8 mouse cellular contexts compared by ENCODE assay signal in the genomic region with DNA sequence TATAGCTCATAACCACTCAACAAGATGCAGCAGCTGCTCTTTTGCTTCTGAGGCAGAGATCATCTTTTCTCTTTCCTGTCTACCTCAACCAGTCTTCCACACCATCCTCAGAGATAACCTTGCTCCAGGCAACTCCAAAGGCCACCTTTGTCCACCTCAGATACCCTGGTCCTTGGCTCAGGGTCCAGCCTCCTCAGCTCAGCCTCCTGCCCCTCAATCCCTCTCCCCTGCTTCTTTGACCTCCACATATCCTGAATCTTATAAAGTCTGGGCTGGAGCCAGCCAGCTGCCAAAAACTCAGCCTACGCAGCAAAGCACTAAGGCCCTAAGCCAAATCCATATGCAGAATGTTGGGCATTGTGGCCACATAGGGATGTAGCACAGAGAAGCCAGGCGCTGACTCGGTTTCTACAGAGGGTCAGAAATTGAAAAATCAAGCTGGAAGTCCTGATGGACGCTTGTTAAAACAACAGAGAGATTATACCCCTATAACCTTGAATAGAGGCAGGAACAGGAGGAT. TPM values are rescaled to one million over a fixed set of nuclear protein-coding genes. Genes with fewer than 3 reads are reported as not detected.
A peak's percentile ranks its signal among the peaks of the same experiment; 100 is the strongest.
DNase-seq lines count a peak whose midpoint lies in the region; ATAC-seq and TF ChIP-seq lines count a peak whose summit lies in the region.
"Had no signal": no experiment of that assay in that cellular context is flagged by ENCODE, and none has a peak within 500 bp of the region (broad histone marks: within the 10 kb centered on the region; RNA-seq: fewer than 3 reads in every experiment).

No protein-coding gene starts in this region.

- H3K36me3 ChIP-seq in lung, embryonic 15.5 days = no peaks in the 10 kb centered on the region
- peaks cover 7% of the 10 kb centered on the region; the same call in 1 of the 2 replicates for H3K36me3 ChIP-seq in forebrain, embryonic 14.5 days (ENCODE audit: control insufficient read depth, insufficient read depth, low read length)
- peaks cover 20% of the 10 kb centered on the region for H3K36me3 ChIP-seq in limb, embryonic 13.5 days
- 0 out of 2 replicates have a peak, but pooled peaks cover 4% of the 10 kb centered on the region for H3K36me3 ChIP-seq in neural tube, embryonic 15.5 days

- H3K27me3 ChIP-seq in lung, embryonic 15.5 days = no peaks in the 10 kb centered on the region
- no peaks in the 10 kb centered on the region for H3K27me3 ChIP-seq in forebrain, embryonic 14.5 days (replicated peaks; ENCODE audit: control insufficient read depth, insufficient read depth, low read length)
- H3K27me3 ChIP-seq in limb, embryonic 13.5 days = no peaks in the 10 kb centered on the region
- H3K27me3 ChIP-seq in neural tube, embryonic 15.5 days (replicated peaks) = no peaks in the 10 kb centered on the region

- H3K4me3 ChIP-seq in lung, embryonic 15.5 days = 0 out of 2 replicates have a peak overlapping the region, but pooled peaks have one; percentile 53
- H3K4me3 ChIP-seq in lung, adult 2 months (replicated peaks; ENCODE audit: extremely low read depth, low read depth, low read length) = no peak overlapping the region
- no peak overlapping the region for H3K4me3 ChIP-seq in forebrain, embryonic 14.5 days (ENCODE audit: low read depth, low read length)
- H3K4me3 ChIP-seq in limb, embryonic 13.5 days = no peak overlapping the region
- H3K4me3 ChIP-seq in neural tube, embryonic 15.5 days (replicated peaks) = peak overlapping the region; percentile 41; the same call in 1 of the 2 replicates

- H3K9ac ChIP-seq in lung, embryonic 15.5 days = peak overlapping the region; percentile 24; the same call in 1 of the 2 replicates
- no peak overlapping the region for H3K9ac ChIP-seq in forebrain, embryonic 14.5 days (ENCODE audit: low read length)
- H3K9ac ChIP-seq in limb, embryonic 13.5 days = 0 out of 2 replicates have a peak overlapping the region, but pooled peaks have one; percentile 21
- no peak overlapping the region for H3K9ac ChIP-seq in neural tube, embryonic 15.5 days (replicated peaks)

- no peak for DNase-seq in lung, adult 2 months
- DNase-seq in forebrain, embryonic 14.5 days (ENCODE audit: low spot score) = no peak
- no peak for DNase-seq in T-cell, adult 2 months (ENCODE audit: low spot score)
- no peak for DNase-seq in left cerebral cortex, adult 9 months (ENCODE audit: low spot score in 2 of 2)
- DNase-seq: kidney, postnatal 14 days had no signal

- no peak for TF ChIP-seq CTCF in lung, adult 2 months (IDR thresholded peaks at IDR 0.05; ENCODE audit: insufficient read depth, low read length)

- H3K9me3 ChIP-seq in lung, embryonic 15.5 days = no peaks in the 10 kb centered on the region
- no peaks in the 10 kb centered on the region for H3K9me3 ChIP-seq in forebrain, embryonic 14.5 days (replicated peaks; ENCODE audit: control insufficient read depth, low read length)
- no peaks in the 10 kb centered on the region for H3K9me3 ChIP-seq in limb, embryonic 13.5 days
- no peaks in the 10 kb centered on the region for H3K9me3 ChIP-seq in neural tube, embryonic 15.5 days (replicated peaks)

- ATAC-seq in lung, embryonic 15.5 days (ENCODE audit: borderline replicate concordance, extremely low read depth, low FRiP score, low TSS enrichment) = no peak
- no peak for ATAC-seq in forebrain, embryonic 14.5 days
- ATAC-seq in limb, embryonic 13.5 days (ENCODE audit: low FRiP score, low read depth) = no peak
- no peak for ATAC-seq in neural tube, embryonic 15.5 days (ENCODE audit: low FRiP score)

- peak overlapping the region; percentile 83 for H3K27ac ChIP-seq in lung, embryonic 15.5 days
- peak overlapping the region; percentile 65; the same call in 1 of the 2 replicates for H3K27ac ChIP-seq in forebrain, embryonic 14.5 days (ENCODE audit: low read depth, low read length)
- H3K27ac ChIP-seq in limb, embryonic 13.5 days = peak overlapping the region; percentile 90
- H3K27ac ChIP-seq in neural tube, embryonic 15.5 days (replicated peaks) = peak overlapping the region; percentile 74

- H3K4me2 ChIP-seq in lung, embryonic 15.5 days = peak overlapping the region; percentile 89
- H3K4me2 ChIP-seq in forebrain, embryonic 14.5 days (ENCODE audit: low read length) = no peak overlapping the region; the same call in 1 of the 2 replicates
- H3K4me2 ChIP-seq in limb, embryonic 13.5 days (replicated peaks) = 0 out of 2 replicates have a peak overlapping the region, but pooled peaks have one; percentile 92
- peak overlapping the region; percentile 77 for H3K4me2 ChIP-seq in neural tube, embryonic 15.5 days

- no peak for TF ChIP-seq POLR2A in lung, adult 2 months (IDR thresholded peaks at IDR 0.05; ENCODE audit: borderline replicate concordance, extremely low read depth, low read depth, low read length)

- peaks cover 28% of the 10 kb centered on the region for H3K4me1 ChIP-seq in lung, embryonic 15.5 days
- peaks cover 3% of the 10 kb centered on the region for H3K4me1 ChIP-seq in lung, adult 2 months (ENCODE audit: control insufficient read depth, insufficient read depth, low read length)
- H3K4me1 ChIP-seq in forebrain, embryonic 14.5 days (ENCODE audit: control insufficient read depth, insufficient read depth, low read length) = peaks cover 7% of the 10 kb centered on the region
- peaks cover 27% of the 10 kb centered on the region for H3K4me1 ChIP-seq in limb, embryonic 13.5 days
- H3K4me1 ChIP-seq in neural tube, embryonic 15.5 days = peaks cover 23% of the 10 kb centered on the region

- WGBS in lung, embryonic 15.5 days = 72% methylated on average over 4 of the region's 4 CpGs
- WGBS in lung, adult 2 months = 76% methylated on average over 4 of the region's 4 CpGs
- 88% methylated on average over 4 of the region's 4 CpGs for WGBS in forebrain, embryonic 14.5 days
- 90% methylated on average over 4 of the region's 4 CpGs for WGBS in limb, embryonic 13.5 days
- WGBS in neural tube, embryonic 15.5 days = 90% methylated on average over 4 of the region's 4 CpGs

RNA-seq across cellular contexts. Expression of a gene that starts 5.8 kb away (rescaled TPM):
- polyA plus RNA-seq in lung, embryonic 15.5 days (2015; fragmentation: Nextera tagmentation; extraction: Ambion mirVana) = 71.8 and 71.9 TPM in 2 replicates
- 18.9 and 22.5 TPM in 2 replicates for polyA plus RNA-seq in lung, adult 2 months (2012; rRNA removed)
- 64.2 and 78.8 TPM in 2 replicates for polyA plus RNA-seq in forebrain, embryonic 14.5 days (2014; fragmentation: Nextera tagmentation; extraction: Ambion mirVana)
- 87.2 and 88.0 TPM in 2 replicates for polyA plus RNA-seq in limb, embryonic 13.5 days (2015; fragmentation: Nextera tagmentation; extraction: Ambion mirVana)
- polyA plus RNA-seq in neural tube, embryonic 15.5 days (2015; fragmentation: Nextera tagmentation; extraction: Ambion mirVana) = 54.9 and 60.2 TPM in 2 replicates

RNA-seq across cellular contexts. Expression of a gene that starts 7.1 kb away (rescaled TPM):
- 59.7 and 62.6 TPM in 2 replicates for polyA plus RNA-seq in lung, embryonic 15.5 days (2015; fragmentation: Nextera tagmentation; extraction: Ambion mirVana)
- 87.1 and 92.9 TPM in 2 replicates for polyA plus RNA-seq in lung, adult 2 months (2012; rRNA removed)
- polyA plus RNA-seq in forebrain, embryonic 14.5 days (2014; fragmentation: Nextera tagmentation; extraction: Ambion mirVana) = 23.7 and 23.8 TPM in 2 replicates
- polyA plus RNA-seq in limb, embryonic 13.5 days (2015; fragmentation: Nextera tagmentation; extraction: Ambion mirVana) = 32.7 and 34.0 TPM in 2 replicates
- polyA plus RNA-seq in neural tube, embryonic 15.5 days (2015; fragmentation: Nextera tagmentation; extraction: Ambion mirVana) = 24.1 and 28.1 TPM in 2 replicates

RNA-seq across cellular contexts. Expression of a gene that starts 8.9 kb away (rescaled TPM):
- 1.1 and 1.3 TPM in 2 replicates for polyA plus RNA-seq in lung, embryonic 15.5 days (2015; fragmentation: Nextera tagmentation; extraction: Ambion mirVana)
- polyA plus RNA-seq in lung, adult 2 months (2012; rRNA removed) = 4.4 and 5.6 TPM in 2 replicates
- 0.94 and 0.95 TPM in 2 replicates for polyA plus RNA-seq in forebrain, embryonic 14.5 days (2014; fragmentation: Nextera tagmentation; extraction: Ambion mirVana)
- polyA plus RNA-seq in limb, embryonic 13.5 days (2015; fragmentation: Nextera tagmentation; extraction: Ambion mirVana) = 2.6 TPM in 2 replicates
- polyA plus RNA-seq in neural tube, embryonic 15.5 days (2015; fragmentation: Nextera tagmentation; extraction: Ambion mirVana) = 0.35 and 1.6 TPM in 2 replicates

RNA-seq across cellular contexts. Expression of a gene that starts 28.8 kb away (rescaled TPM):
- 5.8 and 6.9 TPM in 2 replicates for polyA plus RNA-seq in lung, embryonic 15.5 days (2015; fragmentation: Nextera tagmentation; extraction: Ambion mirVana)
- 15.8 TPM in 2 replicates for polyA plus RNA-seq in lung, adult 2 months (2012; rRNA removed)
- polyA plus RNA-seq in forebrain, embryonic 14.5 days (2014; fragmentation: Nextera tagmentation; extraction: Ambion mirVana) = 6.7 and 8.9 TPM in 2 replicates
- polyA plus RNA-seq in limb, embryonic 13.5 days (2015; fragmentation: Nextera tagmentation; extraction: Ambion mirVana) = 11.4 and 12.9 TPM in 2 replicates
- polyA plus RNA-seq in neural tube, embryonic 15.5 days (2015; fragmentation: Nextera tagmentation; extraction: Ambion mirVana) = 9.0 and 9.1 TPM in 2 replicates

RNA-seq across cellular contexts. Expression of a gene that starts 29.0 kb away (rescaled TPM):
- 99.9 and 102 TPM in 2 replicates for polyA plus RNA-seq in lung, embryonic 15.5 days (2015; fragmentation: Nextera tagmentation; extraction: Ambion mirVana)
- polyA plus RNA-seq in lung, adult 2 months (2012; rRNA removed) = 77.3 and 91.5 TPM in 2 replicates
- 70.2 and 96.3 TPM in 2 replicates for polyA plus RNA-seq in forebrain, embryonic 14.5 days (2014; fragmentation: Nextera tagmentation; extraction: Ambion mirVana)
- 94.5 and 97.5 TPM in 2 replicates for polyA plus RNA-seq in limb, embryonic 13.5 days (2015; fragmentation: Nextera tagmentation; extraction: Ambion mirVana)
- 166 and 188 TPM in 2 replicates for polyA plus RNA-seq in neural tube, embryonic 15.5 days (2015; fragmentation: Nextera tagmentation; extraction: Ambion mirVana)

Comparison
In these comparisons a context has a peak if more than half of its experiments do, and no peak if none do; other contexts are left out.
1. H3K4me3 ChIP-seq: peak in lung, embryonic 15.5 days (single experiment) and neural tube, embryonic 15.5 days (single experiment); none in lung, adult 2 months (single experiment), forebrain, embryonic 14.5 days (single experiment) and limb, embryonic 13.5 days (single experiment).
2. H3K9ac ChIP-seq: peak in lung, embryonic 15.5 days (single experiment) and limb, embryonic 13.5 days (single experiment); none in forebrain, embryonic 14.5 days (single experiment) and neural tube, embryonic 15.5 days (single experiment).
3. Peak in every context shown above with its lines, with median percentiles within 50 percentile points of each other: H3K27ac ChIP-seq.